Mouse (Mus musculus) ES-Bruce4 (cell line): ENCODE measurements around the gene Kcnk4.

Experiments
- CTCF ChIP-seq: IDR thresholded peaks from one replicate; pipeline ENCODE4 v1.8.1; 2011; ENCODE audit warnings: low read depth, low read length
- EP300 ChIP-seq: IDR thresholded peaks from 2 replicates; pipeline ENCODE4 v1.6.1; 2011; ENCODE audit warnings: low read depth, low read length; ENCODE audit not compliant: insufficient read depth
- POLR2A ChIP-seq: IDR thresholded peaks from one replicate; pipeline ENCODE4 v1.8.1; 2011; ENCODE audit warnings: low read length; ENCODE audit not compliant: insufficient read depth

DNA sequence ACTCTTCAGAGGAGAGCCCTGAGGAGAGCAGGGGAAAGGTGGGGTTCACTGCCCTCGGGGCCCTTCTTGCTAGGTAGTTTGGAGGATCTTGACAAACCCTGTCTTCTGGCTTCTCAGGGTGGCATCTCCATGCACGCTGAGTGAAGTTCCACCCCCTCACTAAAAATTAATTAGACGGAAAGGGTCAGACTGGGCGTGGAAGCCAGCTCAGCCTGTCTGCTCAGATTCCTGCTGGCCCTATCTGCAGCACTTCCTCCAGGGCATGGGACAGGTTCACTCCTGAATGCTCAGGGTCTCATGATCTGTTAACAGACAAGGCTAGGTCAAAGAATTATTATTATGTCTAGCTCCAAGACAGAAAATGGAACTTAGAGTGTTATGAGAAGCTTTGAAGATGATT, 41.8 kb downstream of the Kcnk4 start:
- TF ChIP-seq POLR2A = no peak
- TF ChIP-seq EP300 = 0 out of 2 replicates have a peak, but pooled peaks have one; percentile 27
- no peak for TF ChIP-seq CTCF
